Mouse (Mus musculus): Measurements from ENCODE around the gene Dgki.

Gene Dgki

DNA sequence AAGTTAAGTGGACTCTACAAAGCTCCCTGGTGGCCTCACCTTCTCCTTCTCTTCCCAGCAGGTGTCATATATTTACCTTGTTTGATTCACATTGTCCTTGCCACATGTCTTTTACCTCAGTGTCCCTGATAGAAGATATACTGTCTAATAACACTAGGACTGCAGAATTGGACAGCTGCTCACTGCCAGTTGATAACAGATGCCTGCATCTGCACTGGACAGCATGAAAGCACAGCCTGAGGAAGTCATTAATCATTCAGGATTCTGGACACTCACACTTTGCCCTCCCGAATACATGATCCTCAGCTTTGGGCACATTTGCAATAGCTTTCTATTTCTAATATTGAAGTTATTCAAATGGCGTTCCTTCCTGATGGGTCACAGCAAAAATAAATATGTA, 362.5 kb downstream of the Dgki start:
- TF ChIP-seq GATA4 (IDR thresholded peaks at IDR 0.05; ENCODE audit: insufficient replicate concordance, low read length), result no peak

DNA sequence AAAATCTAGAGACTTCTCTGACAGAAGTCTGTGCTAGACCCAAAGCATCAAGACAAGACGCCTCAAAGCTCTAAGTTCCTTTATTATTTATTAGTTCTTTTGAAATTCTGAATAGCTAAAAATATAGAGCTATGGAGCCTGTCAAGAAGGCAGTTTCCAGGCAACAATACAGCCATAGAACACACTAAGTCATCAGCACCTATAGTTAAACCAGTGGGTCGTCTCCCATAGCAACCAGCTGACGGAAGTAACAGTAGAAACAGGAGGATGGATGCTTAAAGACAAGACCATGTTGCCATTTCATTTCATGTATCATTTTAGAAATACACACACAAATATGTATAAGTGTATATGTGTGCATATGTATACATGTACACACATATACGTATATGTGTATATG, 363.2 kb downstream of the Dgki start:
- TF ChIP-seq GATA4 (IDR thresholded peaks at IDR 0.05; ENCODE audit: insufficient replicate concordance, low read length), result no peak

DNA sequence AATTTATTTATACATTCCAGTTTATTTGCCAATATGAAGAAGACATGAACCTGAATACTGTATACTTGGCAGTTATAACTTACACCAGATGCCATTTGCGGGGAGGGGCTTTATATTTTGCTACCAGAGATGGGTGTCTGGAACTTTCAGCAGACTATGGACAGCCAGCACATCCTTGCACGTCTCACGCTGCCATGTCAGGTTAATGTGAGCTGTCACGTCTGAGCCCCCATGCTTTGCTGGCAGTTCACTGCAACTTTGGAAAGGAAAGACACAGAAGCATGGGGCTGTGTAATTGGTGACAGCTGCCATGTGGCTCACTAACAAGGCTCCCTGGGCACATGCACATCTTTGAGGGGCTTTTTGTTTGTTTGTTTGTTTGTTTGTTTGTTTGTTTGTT, 368.5 kb downstream of the Dgki start:
- TF ChIP-seq GATA4 (IDR thresholded peaks at IDR 0.05; ENCODE audit: insufficient replicate concordance, low read length), result no peak

DNA sequence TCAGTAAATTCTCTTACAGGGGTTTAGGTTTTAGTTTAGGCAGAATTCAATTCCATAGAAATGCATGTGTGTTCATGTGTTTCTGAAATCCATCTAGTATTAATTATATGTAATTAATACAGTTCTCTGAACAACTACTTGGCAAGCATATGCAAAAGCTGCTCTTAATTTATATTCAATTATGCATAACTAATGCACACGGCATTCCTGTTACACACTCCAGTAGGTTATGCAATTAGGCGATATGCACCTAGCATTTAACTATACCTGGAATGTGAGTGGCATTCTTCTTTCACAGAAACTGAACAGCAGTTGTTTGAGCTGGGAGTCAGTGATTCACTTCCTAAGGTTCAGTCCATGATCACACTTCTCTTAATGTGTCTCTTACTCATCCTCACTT, 370.2 kb downstream of the Dgki start:
- no peak for TF ChIP-seq GATA4 (IDR thresholded peaks at IDR 0.05; ENCODE audit: insufficient replicate concordance, low read length)

GRCm38 (mm10) chr6:36926455-36926854, 373.5 kb downstream of the Dgki start:
- TF ChIP-seq GATA4 (IDR thresholded peaks at IDR 0.05; ENCODE audit: insufficient replicate concordance, low read length), result no peak

- TF ChIP-seq GATA4 (IDR thresholded peaks at IDR 0.05; ENCODE audit: insufficient replicate concordance, low read length), result no peak
Measured at GRCm38 (mm10) chr6:36922006-36922405, 378.0 kb downstream of the Dgki start.

DNA sequence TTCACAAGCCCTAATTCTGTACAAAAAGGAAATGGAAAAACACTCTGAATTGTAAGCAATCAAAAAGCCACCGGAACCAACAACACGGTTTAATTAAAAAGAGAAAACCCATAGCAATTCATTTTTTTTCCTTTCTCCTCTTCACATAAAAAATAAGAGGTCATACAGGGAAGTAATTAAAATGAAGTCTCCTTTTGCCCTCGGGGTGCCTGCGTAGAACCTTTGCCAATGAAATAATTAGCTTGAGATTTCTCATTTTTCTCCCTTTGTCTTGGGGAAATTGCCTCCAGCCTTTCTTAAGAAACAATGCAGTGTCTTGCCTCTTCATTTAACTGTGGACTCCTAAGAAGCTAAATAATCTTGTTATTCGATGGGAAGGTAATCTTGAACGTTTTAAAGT, 388.4 kb downstream of the Dgki start:
- TF ChIP-seq GATA4 (IDR thresholded peaks at IDR 0.05; ENCODE audit: insufficient replicate concordance, low read length), result no peak

DNA sequence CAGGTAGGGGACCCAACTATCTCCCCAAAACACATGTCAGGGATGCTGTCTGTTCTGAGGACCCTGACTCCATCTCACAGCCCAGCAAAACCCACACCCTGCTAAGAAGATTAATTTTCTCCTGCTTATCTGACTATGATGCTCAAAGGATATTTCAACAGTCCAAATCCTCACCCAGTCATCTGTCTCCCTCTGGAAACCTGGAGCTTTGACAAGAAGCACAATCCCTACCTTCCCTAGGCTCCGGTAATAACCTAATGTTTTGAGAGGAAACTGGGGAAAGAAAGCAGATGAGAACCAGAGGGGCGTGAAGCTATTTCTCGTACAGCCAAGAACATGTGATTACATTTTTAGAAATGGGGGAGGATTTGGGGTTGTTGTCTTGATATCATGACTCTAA, 392.8 kb downstream of the Dgki start:
- no peak for TF ChIP-seq GATA4 (IDR thresholded peaks at IDR 0.05; ENCODE audit: insufficient replicate concordance, low read length)

DNA sequence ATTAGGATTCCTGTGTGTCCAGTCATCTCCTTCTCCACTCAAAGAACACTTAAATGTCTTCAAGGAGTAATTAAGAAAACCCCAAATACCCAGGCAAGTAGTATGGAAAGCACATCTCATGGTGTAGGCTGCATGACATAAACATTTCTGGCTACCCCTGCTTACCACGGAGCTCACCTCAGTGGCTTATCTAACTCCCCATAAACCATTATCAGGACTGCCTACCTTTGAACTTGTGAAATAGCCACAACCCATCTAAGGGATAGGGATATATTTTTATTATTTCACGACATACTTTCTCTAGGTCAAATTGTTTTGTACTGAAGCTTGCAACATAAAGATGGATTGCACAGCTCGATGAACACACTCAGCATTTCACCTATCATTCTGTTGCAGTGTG, 394.0 kb downstream of the Dgki start:
- no peak for TF ChIP-seq GATA4 (IDR thresholded peaks at IDR 0.05; ENCODE audit: insufficient replicate concordance, low read length)

GRCm38 (mm10) chr6:36904911-36905310, 395.1 kb downstream of the Dgki start:
- no peak for TF ChIP-seq GATA4 (IDR thresholded peaks at IDR 0.05; ENCODE audit: insufficient replicate concordance, low read length)

GRCm38 (mm10) chr6:36903821-36904220, 396.2 kb downstream of the Dgki start:
- no peak for TF ChIP-seq GATA4 (IDR thresholded peaks at IDR 0.05; ENCODE audit: insufficient replicate concordance, low read length)

GRCm38 (mm10) chr6:36903159-36903794, 396.7 kb downstream of the Dgki start:
- no peak for TF ChIP-seq GATA4 (IDR thresholded peaks at IDR 0.05; ENCODE audit: insufficient replicate concordance, low read length)

GRCm38 (mm10) chr6:36899872-36900271, 400.1 kb downstream of the Dgki start:
- TF ChIP-seq GATA4 (IDR thresholded peaks at IDR 0.05; ENCODE audit: insufficient replicate concordance, low read length), result no peak

- TF ChIP-seq GATA4 (IDR thresholded peaks at IDR 0.05; ENCODE audit: insufficient replicate concordance, low read length), result no peak
Measured at GRCm38 (mm10) chr6:36898412-36898811, 401.6 kb downstream of the Dgki start.

- TF ChIP-seq GATA4 (IDR thresholded peaks at IDR 0.05; ENCODE audit: insufficient replicate concordance, low read length), result no peak
Measured at GRCm38 (mm10) chr6:36897616-36898149, 402.3 kb downstream of the Dgki start.

- no peak for TF ChIP-seq GATA4 (IDR thresholded peaks at IDR 0.05; ENCODE audit: insufficient replicate concordance, low read length)
Measured at GRCm38 (mm10) chr6:36896656-36897055, 403.3 kb downstream of the Dgki start.

- no peak for TF ChIP-seq GATA4 (IDR thresholded peaks at IDR 0.05; ENCODE audit: insufficient replicate concordance, low read length)
Measured at GRCm38 (mm10) chr6:36891820-36892219, 408.2 kb downstream of the Dgki start.
